Mouse (Mus musculus) thymus, adult 18-20 months (tissue): Measurements from ENCODE around the gene F2r.
A peak's percentile ranks its signal among the peaks of the same experiment; 100 is the strongest.

Experiments
- DNase-seq, 2 experiments: peaks; one replicate each; pipeline ENCODE4 v3.0.0; 2022; ENCODE audit warnings: mixed read lengths in 2 of 2

The F2r gene

GRCm38 (mm10) chr13:95591606-95592005, 26.7 kb downstream of the F2r start:
- DNase-seq = no peak

DNA sequence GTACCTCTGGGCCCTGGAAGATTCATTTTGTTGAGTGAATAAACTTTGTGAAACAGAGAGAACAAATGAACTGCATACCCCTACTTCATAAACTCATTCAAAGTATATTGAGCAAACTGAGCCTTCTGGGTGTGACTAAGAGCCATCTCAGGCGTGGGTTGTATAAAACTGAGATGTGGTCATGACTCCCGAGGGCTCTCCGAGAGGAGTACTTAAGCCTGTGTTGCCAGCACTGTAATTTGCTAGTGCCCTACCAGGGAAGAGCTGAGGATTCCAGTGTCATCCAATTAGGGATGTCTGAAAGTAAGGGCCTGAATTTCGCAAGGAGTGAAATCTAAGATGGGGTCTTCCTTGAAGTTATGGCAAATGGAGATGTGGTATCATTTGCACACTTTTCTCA, 30.7 kb downstream of the F2r start:
- no peak for DNase-seq

DNA sequence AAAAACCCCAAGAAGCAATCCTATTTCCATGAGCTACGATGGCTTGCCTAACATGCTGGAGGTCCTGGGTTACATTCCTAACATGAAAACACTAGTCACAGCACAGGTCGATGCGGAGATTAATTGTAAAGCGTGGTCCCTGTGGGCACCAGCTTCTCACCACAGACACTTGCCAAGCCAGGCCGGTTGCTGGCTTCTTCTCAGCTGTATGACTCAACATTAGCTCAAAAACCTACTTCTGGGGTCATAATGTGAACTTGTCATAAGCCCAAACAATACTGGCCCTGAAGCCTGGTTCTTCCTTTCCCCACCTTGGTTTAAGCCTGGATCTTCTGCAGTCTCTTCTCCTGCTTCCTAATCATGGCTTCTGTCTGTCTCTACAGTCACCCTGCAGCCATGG, 33.4 kb downstream of the F2r start:
- no peak for DNase-seq

DNA sequence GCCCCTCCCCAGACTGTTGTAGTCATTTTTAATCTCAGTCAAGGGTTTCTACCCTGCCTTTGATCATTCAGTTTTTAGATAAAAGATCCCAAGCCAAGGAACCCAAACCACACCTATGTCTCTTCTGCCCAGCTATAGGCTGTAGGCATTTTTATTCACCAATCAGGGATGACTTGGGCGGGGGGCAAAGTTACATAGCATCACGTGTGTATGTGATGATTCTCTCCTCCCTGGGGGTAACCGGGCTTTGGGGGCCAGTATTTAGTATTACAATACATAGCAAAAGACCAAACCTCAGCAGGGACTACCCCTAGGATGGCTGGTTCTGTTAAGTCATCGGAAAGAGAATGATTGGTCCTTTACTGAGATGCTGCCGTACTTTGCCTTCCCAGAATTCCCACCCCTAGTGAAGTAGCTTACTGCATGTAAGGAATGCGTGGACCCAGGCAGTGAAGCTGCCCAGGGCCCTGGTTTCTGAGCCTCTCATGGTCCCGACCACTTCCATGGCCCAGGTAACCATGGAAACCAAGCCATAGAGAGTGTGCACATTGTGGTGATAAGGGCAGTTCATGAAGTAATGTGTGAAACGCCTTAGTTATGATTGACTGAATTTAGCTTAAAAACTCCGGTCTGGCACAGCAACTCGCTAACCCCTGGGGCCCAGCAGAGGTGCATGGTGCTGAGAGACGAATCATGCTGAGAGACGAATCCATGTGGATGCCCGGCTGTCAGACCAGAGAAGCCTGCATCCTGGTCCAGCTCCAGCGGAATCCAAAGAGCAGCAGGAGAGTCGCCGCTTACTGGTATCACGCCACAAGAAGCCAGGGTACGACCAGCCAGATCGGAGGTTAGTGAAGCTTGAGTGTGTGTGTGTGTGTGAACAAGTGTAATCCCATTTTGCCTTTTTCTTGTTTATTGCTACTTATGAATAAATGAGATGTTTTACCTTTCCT, 34.8 kb downstream of the F2r start:
- DNase-seq = no peak

- DNase-seq = no peak
These were observed 36.4 kb downstream of the F2r start for GRCm38 (mm10) chr13:95581850-95582249.

GRCm38 (mm10) chr13:95578016-95578697, 40.1 kb downstream of the F2r start:
- DNase-seq = no peak

- DNase-seq = no peak
These were observed 47.4 kb downstream of the F2r start for GRCm38 (mm10) chr13:95570877-95571276.

GRCm38 (mm10) chr13:95569326-95569725, 49.0 kb downstream of the F2r start:
- DNase-seq = no peak

GRCm38 (mm10) chr13:95568336-95568735, 50.0 kb downstream of the F2r start:
- DNase-seq = no peak

- DNase-seq = no peak
These were observed 51.3 kb downstream of the F2r start for GRCm38 (mm10) chr13:95566841-95567551.

GRCm38 (mm10) chr13:95563693-95564092, 54.6 kb downstream of the F2r start:
- peak; percentile 7 to 50 for DNase-seq

DNA sequence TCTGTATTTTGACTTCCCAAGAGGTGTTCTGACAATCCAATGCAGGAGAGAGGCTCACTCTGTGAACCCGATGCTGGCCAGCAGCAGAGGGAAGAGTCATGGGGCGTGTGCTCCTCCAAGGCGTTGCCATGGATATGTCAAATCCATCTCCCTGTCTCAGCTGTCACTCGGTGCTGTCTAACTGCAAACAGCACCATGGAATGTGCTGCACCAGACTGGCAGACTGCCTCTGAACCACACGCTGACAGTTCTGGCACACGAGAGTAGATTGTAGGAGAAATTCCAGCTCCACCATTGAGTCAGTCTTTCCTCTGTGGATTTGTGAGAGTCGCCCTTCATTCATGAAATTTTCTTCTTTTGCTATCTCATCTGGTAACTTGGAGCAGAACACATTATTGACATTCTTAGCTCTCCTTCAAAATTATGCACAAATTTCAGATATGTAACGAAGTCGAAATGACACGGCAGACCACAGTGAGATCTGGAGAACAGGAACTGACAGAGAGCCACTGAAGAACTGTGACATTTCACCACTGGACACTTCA, 55.1 kb downstream of the F2r start:
- no peak for DNase-seq

- DNase-seq = no peak
These were observed 61.0 kb downstream of the F2r start for GRCm38 (mm10) chr13:95557326-95557725.

- DNase-seq = no peak
These were observed 64.3 kb downstream of the F2r start for GRCm38 (mm10) chr13:95553885-95554492.
